Comparison of ENCODE assay signal across 9 mouse cellular contexts in the genomic region with DNA sequence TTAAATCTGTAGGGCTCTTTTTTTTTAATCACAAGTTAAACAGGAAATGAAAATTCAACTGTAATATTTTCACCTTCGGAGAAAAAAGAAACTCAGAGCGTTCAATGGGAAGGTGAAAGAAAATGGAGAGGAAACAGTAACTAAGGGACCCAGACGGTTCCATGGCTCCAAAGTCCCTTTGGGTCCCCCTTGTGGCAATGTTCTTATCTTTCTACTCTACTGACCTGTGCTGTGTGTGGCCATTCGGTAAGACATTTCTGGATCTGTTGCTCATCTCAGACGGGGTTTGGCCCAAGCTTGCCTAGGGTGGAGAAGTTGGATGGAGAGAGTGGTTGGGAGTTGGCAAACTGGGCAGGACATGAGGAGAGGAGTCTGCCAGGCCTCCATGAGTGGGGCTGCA.
A peak's percentile ranks its signal among the peaks of the same experiment; 100 is the strongest.
DNase-seq lines count a peak whose midpoint lies in the region; ATAC-seq and TF ChIP-seq lines count a peak whose summit lies in the region.
"Had no signal": no experiment of that assay in that cellular context is flagged by ENCODE, and none has a peak within 500 bp of the region (broad histone marks: within the 10 kb centered on the region; RNA-seq: fewer than 3 reads in every experiment).

No protein-coding gene starts in this region.

- H3K9ac ChIP-seq in kidney, postnatal 0 days (ENCODE audit: low read depth, low read length): no peak overlapping the region
- H3K9ac ChIP-seq: liver, embryonic 15.5 days had no signal

- H3K9me3 ChIP-seq in kidney, postnatal 0 days (replicated peaks; ENCODE audit: low read length): no peaks in the 10 kb centered on the region
- no peaks in the 10 kb centered on the region; the same call in 1 of the 2 replicates for H3K9me3 ChIP-seq in limb, embryonic 10.5 days (replicated peaks)
- H3K9me3 ChIP-seq: liver, embryonic 15.5 days had no signal

- ATAC-seq in kidney, postnatal 0 days (replicated peaks; ENCODE audit: low FRiP score, low read depth): 0 out of 2 replicates have a peak, but pooled peaks have one; percentile 21

- no peak overlapping the region for H3K4me2 ChIP-seq in kidney, postnatal 0 days (ENCODE audit: low read length)
- H3K4me2 ChIP-seq: liver, embryonic 15.5 days had no signal

- WGBS in kidney, postnatal 0 days: 52% methylated on average over 5 of the region's 5 CpGs
- 61% methylated on average over 5 of the region's 5 CpGs for WGBS in limb, embryonic 10.5 days

- peak; percentile 51; the same call in 1 of the 2 replicates for TF ChIP-seq CTCF in kidney, postnatal 0 days (IDR thresholded peaks at IDR 0.05; ENCODE audit: low read depth)

- H3K36me3 ChIP-seq in kidney, postnatal 0 days (ENCODE audit: insufficient read depth, low read length): no peaks in the 10 kb centered on the region
- H3K36me3 ChIP-seq in limb, embryonic 10.5 days: no peaks in the 10 kb centered on the region
- H3K36me3 ChIP-seq: liver, embryonic 15.5 days had no signal

- H3K4me1 ChIP-seq in kidney, postnatal 0 days (replicated peaks; ENCODE audit: insufficient read depth, low read length): no peaks in the 10 kb centered on the region
- H3K4me1 ChIP-seq in limb, embryonic 10.5 days: peaks cover 4% of the 10 kb centered on the region
- H3K4me1 ChIP-seq: liver, embryonic 15.5 days had no signal

- peak; percentile 74 to 82 for DNase-seq in cerebellum, postnatal 10 days
- DNase-seq in cerebellum, postnatal 36 days: no peak
- peak; percentile 59 for DNase-seq in kidney, postnatal 0 days (ENCODE audit: low spot score)
- no peak for DNase-seq in kidney, adult 18-20 months
- peak; percentile 53 for DNase-seq in brain, adult 2 months (ENCODE audit: low read depth, low spot score)
- DNase-seq in limb, embryonic 10.5 days (ENCODE audit: low spot score): peak; percentile 29
- no peak for DNase-seq in adrenal gland, postnatal 4 days (ENCODE audit: low spot score in 2 of 2)
- no peak for DNase-seq in right cerebral cortex, postnatal 25 days

- no peaks in the 10 kb centered on the region for H3K27me3 ChIP-seq in kidney, postnatal 0 days (ENCODE audit: insufficient read depth, low read length)
- H3K27me3 ChIP-seq in limb, embryonic 10.5 days (ENCODE audit: low read depth, poor library complexity, severe bottlenecking): no peaks in the 10 kb centered on the region
- H3K27me3 ChIP-seq: liver, embryonic 15.5 days had no signal

- no peak overlapping the region for H3K4me3 ChIP-seq in kidney, postnatal 0 days (replicated peaks; ENCODE audit: low read depth, low read length)
- no peak overlapping the region for H3K4me3 ChIP-seq in limb, embryonic 10.5 days
- H3K4me3 ChIP-seq: liver, embryonic 15.5 days had no signal

- H3K27ac ChIP-seq in kidney, postnatal 0 days: no peak overlapping the region
- H3K27ac ChIP-seq in limb, embryonic 10.5 days: no peak overlapping the region
- H3K27ac ChIP-seq: liver, embryonic 15.5 days had no signal

Comparison
In these comparisons a context has a peak if more than half of its experiments do, and no peak if none do; other contexts are left out.
1. DNase-seq: peak in cerebellum, postnatal 10 days (2 of 2), kidney, postnatal 0 days (single experiment), brain, adult 2 months (single experiment) and limb, embryonic 10.5 days (single experiment); none in cerebellum, postnatal 36 days (0 of 2), kidney, adult 18-20 months (single experiment), adrenal gland, postnatal 4 days (0 of 2) and right cerebral cortex, postnatal 25 days (single experiment).